Mouse (Mus musculus): Measurements from ENCODE around the gene Adamts17.

Gene Adamts17

GRCm38 (mm10) chr7:67082751-67083150, 243.2 kb downstream of the Adamts17 start:
- no peak for DNase-seq (ENCODE audit: low spot score in 2 of 2)

- no peak for DNase-seq (ENCODE audit: low spot score in 2 of 2)
Observed at GRCm38 (mm10) chr7:67087759-67088158, 248.2 kb downstream of the Adamts17 start.

DNA sequence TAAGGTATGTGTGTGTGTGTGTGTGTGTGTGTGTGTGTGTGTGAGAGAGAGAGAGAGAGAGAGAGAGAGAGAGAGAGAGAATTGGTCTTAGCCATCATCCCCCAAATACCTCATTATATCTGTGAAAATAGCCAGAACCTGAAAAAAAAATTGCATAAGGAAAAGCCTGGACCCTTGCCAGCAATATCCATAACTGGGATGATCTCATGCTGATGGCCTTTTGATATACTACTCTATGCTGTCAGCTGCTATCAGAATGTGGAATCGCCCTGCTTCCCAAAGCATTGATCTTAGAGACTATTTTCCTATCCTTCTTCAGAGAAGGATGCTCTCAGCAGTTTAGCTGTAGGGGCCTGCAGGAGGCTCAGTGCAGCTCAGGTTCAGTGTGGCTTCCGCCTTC, 257.6 kb downstream of the Adamts17 start:
- DNase-seq (ENCODE audit: low spot score in 2 of 2), result no peak

- DNase-seq (ENCODE audit: low spot score in 2 of 2), result no peak
Observed at GRCm38 (mm10) chr7:67101418-67101973, 262.0 kb downstream of the Adamts17 start.

DNA sequence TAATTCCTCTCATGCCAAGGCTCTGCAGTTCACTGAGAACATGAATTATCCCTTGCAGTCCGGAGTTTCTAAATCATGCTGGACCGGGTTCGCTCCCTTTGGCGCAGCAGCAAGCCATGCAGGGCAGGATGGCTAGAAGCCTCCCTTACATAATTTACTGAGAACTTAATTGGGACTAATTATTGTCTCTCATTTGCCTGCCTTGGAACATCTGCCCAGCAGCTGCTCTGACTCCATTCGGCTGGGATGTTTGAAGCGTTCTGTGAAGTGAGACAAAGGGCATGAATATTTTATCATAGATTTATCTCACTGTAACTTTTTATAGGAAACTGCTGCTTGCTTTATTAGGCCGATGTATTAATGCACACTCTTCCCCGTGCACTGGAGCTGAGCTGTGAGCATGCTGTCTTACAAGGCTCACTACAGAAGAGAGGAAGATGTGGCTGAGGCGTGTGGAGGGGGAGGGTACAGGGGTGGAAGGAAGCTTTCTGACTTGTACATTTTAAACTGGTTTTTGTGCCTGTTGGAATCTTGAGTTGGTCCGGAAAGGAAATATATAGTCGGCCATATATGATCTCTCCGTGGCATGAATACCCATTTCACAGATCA, 271.1 kb downstream of the Adamts17 start:
- no peak for DNase-seq (ENCODE audit: low spot score in 2 of 2)

- no peak for DNase-seq (ENCODE audit: low spot score in 2 of 2)
Observed at GRCm38 (mm10) chr7:67112495-67113216, 273.1 kb downstream of the Adamts17 start.

- DNase-seq (ENCODE audit: low spot score in 2 of 2), result no peak
Observed at GRCm38 (mm10) chr7:67114056-67114455, 274.5 kb downstream of the Adamts17 start.

- no peak for DNase-seq (ENCODE audit: low spot score in 2 of 2)
Observed at GRCm38 (mm10) chr7:67115056-67115455, 275.5 kb downstream of the Adamts17 start.

GRCm38 (mm10) chr7:67135140-67135539, 295.6 kb downstream of the Adamts17 start:
- DNase-seq (ENCODE audit: low spot score in 2 of 2), result no peak

GRCm38 (mm10) chr7:67142347-67143015, 302.9 kb downstream of the Adamts17 start:
- no peak for DNase-seq (ENCODE audit: low spot score in 2 of 2)

DNA sequence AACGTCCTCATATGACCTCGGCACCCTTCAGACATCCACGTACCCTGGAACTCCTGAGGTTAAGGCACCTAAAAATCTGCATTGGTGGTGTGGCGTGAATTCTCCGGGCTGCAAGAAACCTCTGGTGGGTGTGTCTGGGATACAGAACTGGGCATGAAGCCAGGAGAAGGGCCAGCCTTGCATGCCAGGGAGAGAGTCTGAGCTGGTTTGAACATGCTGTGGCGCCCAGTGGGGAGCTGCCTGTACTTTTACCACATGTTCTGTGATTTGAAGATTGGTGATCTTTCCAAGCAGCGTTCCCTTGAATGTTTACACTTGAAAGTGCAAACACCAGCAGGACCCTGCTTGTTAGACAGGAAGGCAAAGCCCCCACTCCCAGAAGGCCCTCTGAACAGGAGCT, 306.2 kb downstream of the Adamts17 start:
- no peak for DNase-seq (ENCODE audit: low spot score in 2 of 2)

DNA sequence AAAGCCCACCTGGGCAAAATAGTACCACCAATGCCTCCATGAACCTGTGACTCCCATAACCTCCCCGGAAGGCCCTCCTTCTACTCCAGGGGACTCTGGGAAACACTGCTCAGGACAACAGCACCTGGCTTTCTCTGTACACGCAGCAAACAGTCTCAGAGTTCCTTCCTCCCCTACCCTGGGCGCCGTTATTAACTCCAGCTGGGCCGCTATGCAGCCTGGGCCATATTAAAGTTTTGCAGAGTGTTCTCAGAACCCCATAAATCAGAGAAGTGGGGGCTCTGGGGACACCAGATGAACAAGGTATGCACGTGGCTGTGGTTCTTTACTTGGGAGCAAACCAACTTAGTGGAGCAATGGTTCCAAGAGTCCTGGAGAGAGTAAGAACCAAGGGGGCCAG, 306.6 kb downstream of the Adamts17 start:
- no peak for DNase-seq (ENCODE audit: low spot score in 2 of 2)

- no peak for DNase-seq (ENCODE audit: low spot score in 2 of 2)
Observed at GRCm38 (mm10) chr7:67149707-67150106, 310.2 kb downstream of the Adamts17 start.

DNA sequence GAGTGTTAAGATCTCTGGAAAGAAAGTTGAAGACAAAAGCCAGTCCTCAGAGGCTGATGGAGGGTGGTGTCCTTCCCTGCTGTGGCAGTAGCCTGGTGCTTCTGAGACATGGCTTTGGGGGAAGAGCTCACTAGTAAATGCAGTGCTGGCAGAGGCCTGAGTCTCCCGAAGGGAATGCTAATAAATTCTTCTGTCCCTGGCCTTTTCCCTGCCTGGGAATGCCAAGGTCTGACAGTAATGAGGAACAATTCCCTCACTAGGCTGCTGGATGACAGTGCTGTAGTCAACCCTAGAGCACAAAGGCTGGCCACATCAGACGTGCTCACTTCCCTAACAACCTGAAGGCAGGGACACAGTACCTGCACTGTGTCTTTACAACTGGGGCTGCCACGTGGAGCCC, 313.1 kb downstream of the Adamts17 start:
- no peak for DNase-seq (ENCODE audit: low spot score in 2 of 2)

- DNase-seq (ENCODE audit: low spot score in 2 of 2), result no peak
Observed at GRCm38 (mm10) chr7:67162135-67162534, 322.6 kb downstream of the Adamts17 start.

DNA sequence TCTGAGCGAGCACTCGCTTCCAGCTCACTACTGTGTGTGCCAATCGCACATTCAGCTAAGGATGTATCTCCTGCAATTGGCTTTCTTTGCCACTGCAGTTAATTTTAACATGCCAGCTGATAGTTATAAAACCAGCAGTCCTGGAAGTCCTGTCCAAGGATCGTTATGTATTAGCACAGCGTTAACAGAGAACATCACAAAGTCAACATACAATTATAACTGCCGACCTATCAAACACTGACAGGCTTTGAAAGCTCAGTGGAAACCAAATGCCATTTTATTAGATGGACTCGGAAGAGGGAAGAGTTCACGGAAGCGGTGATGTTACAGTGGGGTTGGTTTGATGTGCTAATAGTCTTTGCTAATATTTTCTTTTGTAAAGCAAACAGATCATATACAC, 328.8 kb downstream of the Adamts17 start:
- no peak for DNase-seq (ENCODE audit: low spot score in 2 of 2)

DNA sequence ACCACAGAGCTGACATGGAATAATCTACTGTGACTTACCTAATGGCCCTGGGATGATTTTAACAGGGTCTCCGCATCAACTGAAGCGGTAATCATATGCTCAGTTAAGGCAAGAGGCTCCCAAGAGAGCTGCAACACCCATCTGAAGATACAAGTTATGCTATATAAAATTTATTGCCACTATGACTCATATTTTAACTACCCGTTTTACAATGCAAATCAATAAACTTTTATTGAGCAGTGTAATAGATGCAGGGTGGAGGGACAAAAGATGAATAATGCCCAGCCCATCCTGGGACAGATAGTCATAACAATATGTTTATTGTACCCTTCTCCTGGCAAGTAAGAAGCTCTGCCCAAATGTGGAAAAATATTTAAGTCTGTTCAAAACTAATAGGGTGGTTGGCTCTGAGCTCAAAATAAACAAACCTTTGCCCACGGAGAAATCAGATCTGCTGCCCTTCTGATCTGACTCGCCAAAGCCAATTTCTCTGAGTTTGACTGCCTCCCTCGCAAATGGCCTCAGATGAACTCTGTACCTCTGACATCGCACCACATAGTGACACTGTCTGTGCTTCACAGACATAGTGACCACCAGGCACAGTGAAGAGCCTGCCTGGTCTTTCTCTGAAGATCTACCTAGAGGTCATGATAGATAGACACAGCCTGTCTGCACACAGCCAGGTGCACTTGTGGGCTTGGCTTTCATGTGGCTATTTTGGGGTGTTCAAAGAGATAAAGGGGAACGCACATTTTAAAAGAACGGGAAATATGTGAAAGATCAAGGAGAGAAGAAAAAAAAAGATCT, 329.4 kb downstream of the Adamts17 start:
- no peak for DNase-seq (ENCODE audit: low spot score in 2 of 2)

- DNase-seq (ENCODE audit: low spot score in 2 of 2), result no peak
Observed at GRCm38 (mm10) chr7:67173522-67174195, 334.1 kb downstream of the Adamts17 start.

GRCm38 (mm10) chr7:67183786-67184185, 344.3 kb downstream of the Adamts17 start:
- DNase-seq (ENCODE audit: low spot score in 2 of 2), result no peak

- DNase-seq (ENCODE audit: low spot score in 2 of 2), result peak; percentile 18 to 73
Observed at GRCm38 (mm10) chr7:67199412-67199811, 359.9 kb downstream of the Adamts17 start.
